Mouse (Mus musculus): ENCODE results near the gene Lman2l.

Lman2l gene

DNA sequence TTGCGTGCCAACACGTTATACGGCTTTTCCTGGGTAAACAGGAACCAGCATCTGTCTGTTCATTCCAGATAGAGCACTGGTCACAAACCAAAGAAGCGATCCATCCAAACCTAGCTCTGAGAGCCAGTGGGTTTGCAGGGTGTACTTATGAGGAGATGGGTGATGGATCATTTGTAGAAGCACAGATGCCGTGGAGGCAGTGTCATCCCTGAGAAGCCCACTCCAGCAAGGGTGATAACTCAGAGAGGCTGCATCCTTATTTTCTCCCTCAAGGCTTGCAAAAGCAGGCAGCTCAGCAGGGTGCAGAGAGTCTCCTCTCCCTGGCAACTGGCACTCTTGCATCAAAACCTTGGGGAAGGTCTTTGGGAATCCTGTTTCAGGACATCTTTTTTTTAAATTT lies 13.1 kb upstream of the Lman2l start:
- no peak for DNase-seq (ENCODE audit: low read depth, low spot score)

GRCm38 (mm10) chr1:36457388-36458014 lies 12.4 kb upstream of the Lman2l start:
- DNase-seq (ENCODE audit: low read depth, low spot score): no peak

GRCm38 (mm10) chr1:36454055-36454815 lies 9.2 kb upstream of the Lman2l start:
- no peak for DNase-seq (ENCODE audit: low read depth, low spot score)

DNA sequence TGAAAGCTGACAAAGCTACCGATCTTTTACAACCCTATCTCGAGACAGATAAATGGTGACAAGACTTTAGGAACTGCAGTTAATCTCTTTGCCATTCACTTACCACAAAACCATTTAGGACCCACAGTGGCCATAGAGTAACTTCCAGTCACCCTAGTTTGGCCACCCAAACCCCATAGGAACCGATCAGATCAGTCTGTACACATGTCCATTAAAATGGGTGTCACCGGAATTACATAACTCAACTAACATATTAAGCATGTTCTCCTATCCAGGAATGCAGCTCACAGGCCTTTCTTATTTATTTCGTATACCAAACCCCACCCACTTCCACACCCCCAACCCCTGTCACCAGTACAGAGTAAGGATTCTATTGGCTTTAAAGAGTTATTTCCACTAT lies 1.8 kb upstream of the Lman2l start:
- DNase-seq (ENCODE audit: low read depth, low spot score): no peak

DNA sequence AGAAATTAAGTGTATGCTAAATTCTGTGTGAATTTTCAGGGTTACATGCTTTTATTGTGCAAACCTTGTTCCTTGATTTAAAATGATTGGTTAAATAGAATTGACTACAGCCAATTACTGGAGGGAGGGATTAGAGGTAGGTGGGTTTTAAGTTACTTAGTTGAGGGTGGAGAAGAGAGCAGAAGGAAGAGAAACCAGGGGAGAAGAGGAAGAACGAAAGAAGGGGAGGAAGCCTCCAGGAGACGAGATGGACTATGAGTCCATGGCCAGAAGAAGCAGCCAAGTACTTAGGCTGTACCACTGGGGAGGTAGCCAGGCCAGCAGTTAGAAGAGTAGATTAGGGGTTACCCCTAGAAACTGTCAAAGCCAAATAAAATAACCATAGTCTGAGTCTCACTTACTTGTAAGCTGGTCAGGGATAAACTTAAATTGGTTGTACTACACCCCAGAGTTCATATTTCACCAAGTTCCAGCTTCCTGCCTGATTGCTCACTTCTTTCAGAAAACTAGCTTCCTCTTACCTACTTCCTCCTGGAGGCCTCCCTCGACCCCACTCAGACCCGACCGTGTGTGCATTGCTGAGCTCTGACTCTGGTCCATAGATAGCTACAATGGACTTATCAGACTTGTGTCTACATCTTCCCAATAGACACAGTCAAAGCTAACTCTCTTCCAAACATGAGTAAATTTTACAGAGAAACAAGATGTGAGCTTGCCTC lies 1.2 kb upstream of the Lman2l start:
- DNase-seq (ENCODE audit: low read depth, low spot score): no peak

DNA sequence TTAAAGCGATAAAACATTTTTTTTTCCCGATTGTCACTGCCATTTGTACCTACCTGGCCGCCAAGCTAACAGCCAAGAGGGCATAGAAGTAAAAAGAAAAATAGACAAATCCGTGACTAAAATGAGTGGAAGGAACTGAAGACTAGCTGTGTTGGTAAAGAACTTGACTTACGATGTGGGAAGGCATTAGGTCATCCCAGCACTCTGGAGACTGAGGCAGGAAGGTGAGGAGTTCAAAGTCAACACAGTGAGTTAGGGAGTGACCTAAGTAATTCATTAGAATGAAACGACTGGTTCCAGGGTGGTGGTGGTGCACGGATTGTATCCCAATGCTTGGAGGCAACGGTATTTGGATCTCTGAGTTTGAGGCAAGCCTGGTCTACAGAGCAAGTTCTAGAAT lies 437 bp upstream of the Lman2l start:
- no peak for DNase-seq (ENCODE audit: low read depth, low spot score)

GRCm38 (mm10) chr1:36441101-36441500 lies 4.0 kb downstream of the Lman2l start:
- no peak for DNase-seq (ENCODE audit: low read depth, low spot score)

- no peak for DNase-seq (ENCODE audit: low read depth, low spot score)
These were observed 7.8 kb downstream of the Lman2l start for GRCm38 (mm10) chr1:36437223-36437622.

DNA sequence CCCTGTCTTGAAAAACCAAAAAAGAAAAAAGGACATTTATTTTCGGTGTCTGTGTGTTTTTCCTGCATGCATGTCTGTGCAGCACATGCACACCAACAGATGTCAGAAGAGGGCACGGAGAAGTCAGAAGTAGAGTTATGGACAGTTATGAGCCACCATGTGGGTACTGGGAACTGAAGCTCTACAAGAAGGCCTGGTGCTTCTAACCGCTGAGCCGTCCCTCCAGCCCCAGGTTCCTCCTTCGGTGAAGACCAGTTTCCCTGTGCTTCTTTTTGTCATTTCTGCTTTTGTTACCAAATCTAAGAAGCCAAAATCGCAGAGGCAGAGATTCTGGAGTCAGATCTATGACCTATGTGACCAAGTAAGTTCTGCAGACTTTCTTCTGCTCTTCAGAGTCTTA lies 8.6 kb downstream of the Lman2l start:
- no peak for DNase-seq (ENCODE audit: low read depth, low spot score)

DNA sequence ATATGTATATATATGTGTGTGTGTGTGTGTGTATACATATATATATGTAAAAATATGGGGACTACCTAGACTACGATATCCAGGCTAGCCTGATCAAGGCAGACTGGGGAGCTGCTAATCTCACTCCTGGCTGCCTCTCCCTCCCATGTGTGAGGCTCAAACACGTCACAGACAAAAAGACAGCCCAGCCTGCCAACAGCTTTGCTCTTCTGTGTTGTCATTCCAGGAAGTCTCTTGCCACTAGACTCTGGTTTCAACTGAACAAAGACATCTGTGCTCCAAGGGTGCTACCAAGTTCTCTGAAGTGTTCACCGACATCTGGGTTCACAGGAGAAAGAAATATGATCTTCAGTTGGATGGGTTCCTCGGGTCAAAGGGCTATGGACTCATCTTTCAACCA lies 10.0 kb downstream of the Lman2l start:
- no peak for DNase-seq (ENCODE audit: low read depth, low spot score)

- DNase-seq (ENCODE audit: low read depth, low spot score): no peak
These were observed 11.5 kb downstream of the Lman2l start for GRCm38 (mm10) chr1:36433616-36434015.

DNA sequence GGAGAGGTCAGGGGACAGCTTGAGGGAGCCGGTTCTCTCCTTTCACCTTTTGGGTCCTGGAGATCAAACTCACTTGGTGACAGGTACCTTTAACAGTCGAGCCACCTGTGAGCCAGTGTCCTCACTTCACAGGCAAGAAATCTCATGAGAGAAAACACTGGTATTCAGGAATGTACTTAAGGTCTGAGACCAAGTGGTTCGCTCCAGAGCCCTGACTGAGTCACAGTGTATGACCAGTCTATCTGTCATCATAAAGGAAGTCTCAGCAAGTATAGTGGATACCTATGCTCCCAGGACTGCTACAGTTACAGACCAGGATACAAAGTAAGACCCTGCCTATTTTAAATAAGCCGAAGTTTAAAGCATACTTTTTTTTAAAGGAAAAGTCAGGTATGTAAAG lies 12.1 kb downstream of the Lman2l start:
- no peak for DNase-seq (ENCODE audit: low read depth, low spot score)

DNA sequence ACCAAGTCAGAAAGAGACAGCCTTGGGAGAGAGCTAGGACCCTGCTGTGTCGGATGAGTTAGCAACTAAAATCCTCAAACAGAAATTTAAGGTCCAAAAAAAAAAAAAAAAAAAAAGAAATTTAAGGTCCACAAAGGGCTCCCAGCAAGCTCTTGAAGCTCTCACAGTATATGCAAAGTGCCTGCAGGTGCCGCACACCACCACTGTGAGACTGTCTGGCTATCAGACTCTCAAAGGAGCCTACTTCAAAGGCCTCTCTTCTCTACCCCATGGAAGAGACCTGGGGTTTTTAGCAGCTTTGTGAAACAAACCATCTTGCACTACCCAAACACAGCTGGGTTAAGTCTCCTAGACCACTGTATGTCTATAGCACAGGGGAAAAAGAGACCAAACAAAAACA lies 15.6 kb downstream of the Lman2l start:
- no peak for DNase-seq (ENCODE audit: low read depth, low spot score)

GRCm38 (mm10) chr1:36404531-36404930 lies 40.5 kb downstream of the Lman2l start:
- no peak for DNase-seq (ENCODE audit: low read depth, low spot score)

DNA sequence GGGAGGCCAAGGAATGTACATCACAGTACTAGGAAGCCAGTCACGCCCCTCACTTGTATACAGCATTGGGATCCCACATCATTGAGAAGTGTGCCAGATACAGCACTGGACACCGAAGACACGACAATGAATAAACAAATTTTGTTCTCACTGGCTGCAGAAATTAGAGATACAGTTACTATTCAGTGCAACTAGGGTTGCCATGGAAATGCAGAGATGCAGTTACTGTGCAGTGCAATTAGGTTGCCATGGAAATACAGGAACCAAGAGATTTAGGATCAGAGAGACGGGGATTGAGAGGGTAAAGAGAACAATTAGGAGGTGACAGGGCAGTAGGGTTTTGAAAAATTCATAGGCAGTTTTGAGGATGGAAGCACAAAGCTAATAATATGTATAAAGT lies 43.6 kb downstream of the Lman2l start:
- no peak for DNase-seq (ENCODE audit: low read depth, low spot score)

GRCm38 (mm10) chr1:36397041-36397440 lies 48.0 kb downstream of the Lman2l start:
- DNase-seq (ENCODE audit: low read depth, low spot score): no peak

DNA sequence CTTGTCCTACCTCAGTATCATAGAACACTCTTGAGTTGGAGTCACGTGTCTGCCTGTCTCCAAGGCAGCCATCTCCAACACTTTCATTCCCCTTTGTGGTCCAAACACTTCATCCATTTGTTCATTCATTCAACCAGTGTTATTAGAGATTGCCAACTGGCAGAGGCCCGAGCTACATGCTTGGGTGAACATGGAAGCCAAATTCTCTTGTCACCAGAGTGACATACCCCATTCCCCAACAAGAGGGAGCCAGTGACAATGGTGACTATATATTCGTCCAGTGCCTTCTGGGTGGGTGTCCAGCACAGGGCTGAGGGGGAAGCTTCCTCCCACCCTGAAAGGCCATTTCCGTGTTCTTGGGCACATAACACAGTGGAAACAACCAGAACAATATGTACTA lies 65.5 kb downstream of the Lman2l start:
- no peak for DNase-seq (ENCODE audit: low read depth, low spot score)

GRCm38 (mm10) chr1:36378880-36379279 lies 66.2 kb downstream of the Lman2l start:
- DNase-seq (ENCODE audit: low read depth, low spot score): no peak

DNA sequence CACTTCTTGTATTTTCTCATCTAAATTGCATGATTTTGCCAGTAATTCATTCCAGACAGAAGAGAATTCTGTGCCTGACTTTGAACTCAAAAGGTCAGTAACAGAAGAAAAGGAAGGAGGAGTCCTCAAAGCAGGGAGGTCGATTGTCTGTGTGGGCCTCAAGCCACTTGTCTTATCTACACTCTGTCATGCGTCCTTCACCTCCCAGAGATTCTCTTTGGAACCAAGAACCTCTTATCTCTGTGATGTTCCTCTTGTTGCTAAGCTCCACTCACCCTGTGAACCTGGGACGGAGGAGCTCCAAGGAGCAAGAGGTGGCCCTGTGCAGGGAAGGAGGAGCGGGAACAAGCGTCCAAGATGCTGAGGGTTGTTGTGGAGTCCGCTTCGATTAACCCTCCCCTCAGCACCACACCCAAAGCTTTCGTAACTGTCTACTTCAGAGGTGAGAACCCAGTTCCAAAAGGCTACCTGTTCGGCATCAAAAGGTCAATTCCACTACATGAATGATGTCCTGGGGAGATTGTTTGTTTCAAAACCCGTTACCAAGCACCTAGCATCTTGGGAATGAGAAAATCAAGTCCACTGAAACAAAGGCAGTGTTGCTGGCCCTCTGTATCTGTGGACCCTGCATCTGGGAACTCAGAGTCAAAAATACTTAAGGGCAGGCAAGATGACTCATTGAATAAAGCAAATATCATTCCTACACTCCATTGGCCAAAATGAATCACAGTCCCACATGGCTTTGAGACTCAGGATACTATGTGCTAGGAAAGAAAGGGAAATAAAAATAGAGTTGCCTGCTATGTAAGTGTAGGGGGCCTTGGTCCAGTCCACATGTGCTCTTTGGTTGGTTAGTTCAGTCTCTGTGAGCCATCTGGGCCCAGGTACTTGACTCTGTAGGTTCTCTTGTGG lies 72.9 kb downstream of the Lman2l start, which contains the start of gene Fer1l5:
Gene Fer1l5, plus strand, starts transcription at position 358 of the 912 bp plus-strand sequence.
- no peak for DNase-seq (ENCODE audit: low read depth, low spot score)

- DNase-seq (ENCODE audit: low read depth, low spot score): no peak
These were observed 74.2 kb downstream of the Lman2l start for GRCm38 (mm10) chr1:36370918-36371317.

Measured in retina, adult 2 months (tissue).